Mouse (Mus musculus): Measurements from ENCODE around the gene Nkiras1.
A peak's percentile ranks its signal among the peaks of the same experiment; 100 is the strongest.
"Not testable (repeated sequence)": the region's sequence is repeated elsewhere in the genome, so short reads cannot be mapped to it uniquely, and the experiment has no call there.

Gene Nkiras1

GRCm38 (mm10) chr14:18270529-18271441 is at the start of gene Nkiras1, which contains the start of gene Rpl15:
Gene Nkiras1 (plus strand): TSS chr14:18271136.
Gene Rpl15 (minus strand): TSS chr14:18271391.
- peak; percentile 97 for DNase-seq (ENCODE audit: low read depth, low spot score)
- Histone ChIP-seq H3K27me3 (ENCODE audit: control insufficient read depth, insufficient read depth, low read length, poor library complexity, severe bottlenecking) (no peaks in the 10 kb centered on the region), H3K36me3 (ENCODE audit: control insufficient read depth, insufficient read depth, low read length, poor library complexity, severe bottlenecking) (peaks cover 3% of the 10 kb centered on the region; the same call in 1 of the 2 replicates)

- H3K27me3 ChIP-seq (ENCODE audit: control insufficient read depth, insufficient read depth, low read length, poor library complexity, severe bottlenecking) = no peaks in the 10 kb centered on the region
- DNase-seq (ENCODE audit: low read depth, low spot score) = no peak
- no peaks in the 10 kb centered on the region for H3K36me3 ChIP-seq (ENCODE audit: control insufficient read depth, insufficient read depth, low read length, poor library complexity, severe bottlenecking)
Observed at GRCm38 (mm10) chr14:18221977-18222376, 49.0 kb upstream of the Nkiras1 start.

GRCm38 (mm10) chr14:18225431-18225830 is 45.5 kb upstream of the Nkiras1 start:
- not testable (repeated sequence) for H3K36me3 ChIP-seq (ENCODE audit: control insufficient read depth, insufficient read depth, low read length, poor library complexity, severe bottlenecking); H3K27me3 ChIP-seq (ENCODE audit: control insufficient read depth, insufficient read depth, low read length, poor library complexity, severe bottlenecking); DNase-seq (ENCODE audit: low read depth, low spot score)

DNA sequence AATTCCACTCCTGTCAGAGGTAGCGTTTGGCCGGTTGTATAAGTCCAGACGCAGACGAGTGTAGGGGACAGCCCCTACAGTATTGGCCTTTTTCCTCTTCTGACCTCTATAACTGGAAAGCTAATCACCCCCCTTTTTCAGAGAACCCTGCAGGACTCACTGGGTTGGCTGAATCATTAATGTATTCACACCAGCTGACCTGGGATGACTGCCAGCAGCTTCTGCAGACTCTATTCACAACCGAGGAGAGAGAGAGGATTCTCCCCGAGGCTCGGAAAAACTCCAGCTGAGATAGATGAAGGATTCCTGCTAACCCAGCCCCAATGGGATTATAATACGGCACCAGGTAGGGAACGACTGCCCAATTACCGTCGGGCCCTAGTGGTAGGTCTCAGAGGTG is 44.8 kb upstream of the Nkiras1 start:
- H3K27me3 ChIP-seq (ENCODE audit: control insufficient read depth, insufficient read depth, low read length, poor library complexity, severe bottlenecking); DNase-seq (ENCODE audit: low read depth, low spot score); H3K36me3 ChIP-seq (ENCODE audit: control insufficient read depth, insufficient read depth, low read length, poor library complexity, severe bottlenecking): not testable (repeated sequence)

GRCm38 (mm10) chr14:18229751-18230150 is 41.2 kb upstream of the Nkiras1 start:
- DNase-seq (ENCODE audit: low read depth, low spot score); H3K36me3 ChIP-seq (ENCODE audit: control insufficient read depth, insufficient read depth, low read length, poor library complexity, severe bottlenecking); H3K27me3 ChIP-seq (ENCODE audit: control insufficient read depth, insufficient read depth, low read length, poor library complexity, severe bottlenecking): not testable (repeated sequence)

- not testable (repeated sequence) for DNase-seq (ENCODE audit: low read depth, low spot score); H3K27me3 ChIP-seq (ENCODE audit: control insufficient read depth, insufficient read depth, low read length, poor library complexity, severe bottlenecking); H3K36me3 ChIP-seq (ENCODE audit: control insufficient read depth, insufficient read depth, low read length, poor library complexity, severe bottlenecking)
Observed at GRCm38 (mm10) chr14:18231866-18232265, 39.1 kb upstream of the Nkiras1 start.

GRCm38 (mm10) chr14:18233076-18233475 is 37.9 kb upstream of the Nkiras1 start:
- no peak for DNase-seq (ENCODE audit: low read depth, low spot score)
- Histone ChIP-seq H3K36me3 (ENCODE audit: control insufficient read depth, insufficient read depth, low read length, poor library complexity, severe bottlenecking) (no peaks in the 10 kb centered on the region), H3K27me3 (ENCODE audit: control insufficient read depth, insufficient read depth, low read length, poor library complexity, severe bottlenecking) (no peaks in the 10 kb centered on the region)

DNA sequence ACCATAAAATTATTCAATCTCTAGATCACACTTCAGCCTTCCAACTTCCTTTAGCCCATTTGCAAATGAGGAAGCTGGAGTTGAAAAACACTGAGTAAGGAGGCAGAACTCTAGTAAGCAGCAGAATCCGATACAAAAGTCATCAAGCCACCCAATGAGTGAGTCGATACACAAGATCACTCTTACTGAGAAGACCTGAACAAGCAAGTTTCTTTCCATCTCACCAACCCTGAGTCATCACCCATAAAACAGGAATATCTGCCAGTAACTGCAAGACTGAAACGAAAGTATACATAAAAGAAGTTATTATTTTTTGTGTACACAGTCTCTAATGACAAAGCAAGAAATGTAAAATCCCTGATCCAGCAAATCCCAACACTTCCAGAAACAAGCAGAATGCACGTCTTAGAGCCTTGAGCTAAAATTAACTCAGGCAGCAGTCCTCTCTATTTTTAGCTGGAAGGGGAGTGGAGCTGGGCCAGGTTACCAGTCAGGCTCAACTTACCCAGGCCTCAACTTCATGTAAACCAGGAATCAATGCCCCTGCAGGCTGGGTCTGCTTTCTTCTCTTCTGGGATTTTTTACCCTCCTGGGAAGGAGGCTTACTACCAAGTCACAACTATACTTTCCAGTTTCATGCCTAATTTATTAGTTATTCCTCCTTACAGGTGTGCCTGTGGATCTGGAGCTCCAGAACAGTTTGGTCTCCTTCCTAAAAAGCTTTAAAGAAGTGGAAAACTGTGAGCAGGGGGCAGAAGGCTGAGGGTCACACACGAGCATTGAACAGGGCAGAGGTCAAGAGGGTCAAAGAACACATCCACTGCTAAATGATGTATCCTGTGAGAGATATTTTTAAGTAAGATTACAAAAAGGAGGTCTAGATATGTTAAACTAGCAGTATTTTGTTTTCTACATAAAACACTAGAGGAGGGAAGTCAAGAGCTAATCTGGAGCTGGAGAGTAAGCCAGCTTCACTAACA is 36.7 kb upstream of the Nkiras1 start:
- DNase-seq (ENCODE audit: low read depth, low spot score) = peak; percentile 33
- H3K36me3 ChIP-seq (ENCODE audit: control insufficient read depth, insufficient read depth, low read length, poor library complexity, severe bottlenecking) = no peaks in the 10 kb centered on the region

DNA sequence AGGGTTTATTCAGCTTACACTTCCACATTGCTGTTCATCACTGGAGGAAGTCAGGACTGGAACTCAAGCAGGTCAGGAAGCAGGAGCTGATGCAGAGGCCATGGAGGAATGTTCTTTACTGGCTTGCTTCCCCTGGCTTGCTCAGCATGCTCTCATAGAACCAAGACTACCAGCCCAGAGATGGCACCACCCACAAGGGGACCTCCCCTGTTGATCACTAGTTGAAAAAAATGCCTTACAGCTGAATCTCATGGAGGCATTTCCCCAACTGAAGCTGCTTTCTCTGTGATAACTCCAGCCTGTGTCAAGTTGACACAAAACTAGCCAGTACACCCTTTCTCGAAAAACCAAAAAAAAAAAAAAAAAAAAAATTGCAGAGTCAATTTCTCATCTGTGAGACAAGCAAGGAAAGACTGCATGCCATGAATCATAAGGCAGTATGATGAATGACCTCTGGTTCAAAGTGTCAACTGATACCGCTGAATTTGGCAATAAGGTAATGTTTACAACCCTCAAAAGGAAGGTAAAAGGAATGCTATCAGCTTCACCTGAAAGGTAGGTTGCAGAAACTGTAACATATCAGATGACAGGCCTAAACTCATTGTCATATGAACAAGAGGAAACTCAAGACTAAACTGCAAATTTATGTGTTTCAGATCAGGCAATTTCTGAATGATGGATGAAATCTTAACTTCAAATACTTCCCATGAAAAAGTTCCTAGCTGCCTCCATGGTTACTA is 34.3 kb upstream of the Nkiras1 start:
- H3K36me3 ChIP-seq (ENCODE audit: control insufficient read depth, insufficient read depth, low read length, poor library complexity, severe bottlenecking); DNase-seq (ENCODE audit: low read depth, low spot score); H3K27me3 ChIP-seq (ENCODE audit: control insufficient read depth, insufficient read depth, low read length, poor library complexity, severe bottlenecking): not testable (repeated sequence)

More for the DNA sequence above, 36.7 kb upstream of the Nkiras1 start:
- H3K27me3 ChIP-seq (ENCODE audit: control insufficient read depth, insufficient read depth, low read length, poor library complexity, severe bottlenecking) = no peaks in the 10 kb centered on the region

- no peak for DNase-seq (ENCODE audit: low read depth, low spot score)
- H3K27me3 ChIP-seq (ENCODE audit: control insufficient read depth, insufficient read depth, low read length, poor library complexity, severe bottlenecking) = no peaks in the 10 kb centered on the region
- no peaks in the 10 kb centered on the region for H3K36me3 ChIP-seq (ENCODE audit: control insufficient read depth, insufficient read depth, low read length, poor library complexity, severe bottlenecking)
Observed at GRCm38 (mm10) chr14:18237381-18237780, 33.6 kb upstream of the Nkiras1 start.

DNA sequence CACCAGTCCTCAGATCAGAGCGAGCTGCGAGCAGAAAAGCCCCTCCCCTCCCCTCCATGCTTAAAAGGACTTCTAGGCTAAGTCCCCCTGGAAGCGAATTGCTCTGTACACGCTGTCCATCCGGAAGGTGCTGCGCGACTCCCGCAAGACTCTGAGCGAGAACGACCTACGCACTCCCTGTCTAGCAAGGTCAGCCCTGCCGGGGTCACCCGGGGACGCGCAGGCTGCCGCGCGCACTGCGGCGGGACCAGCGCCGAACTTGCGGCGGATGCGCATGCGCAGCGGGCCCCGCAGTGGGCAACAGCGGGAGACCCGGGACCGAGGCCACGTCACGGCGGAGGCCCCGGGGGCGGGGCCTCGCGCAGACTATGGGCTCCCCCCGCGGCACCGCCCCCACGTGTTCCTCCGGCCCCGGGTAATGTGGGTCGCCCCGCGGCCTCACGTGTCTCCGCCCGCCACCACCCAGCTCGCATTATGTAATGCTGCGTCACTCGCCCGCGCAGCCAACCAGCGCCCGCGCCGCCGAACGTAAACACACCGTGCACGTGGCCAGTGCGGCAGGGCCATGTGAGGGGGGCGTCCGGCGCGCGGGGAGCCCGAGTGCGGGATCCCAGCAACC is 32.7 kb upstream of the Nkiras1 start:
- Histone ChIP-seq H3K27me3 (ENCODE audit: control insufficient read depth, insufficient read depth, low read length, poor library complexity, severe bottlenecking) (no peaks in the 10 kb centered on the region), H3K36me3 (ENCODE audit: control insufficient read depth, insufficient read depth, low read length, poor library complexity, severe bottlenecking) (no peaks in the 10 kb centered on the region)
- peak; percentile 98 for DNase-seq (ENCODE audit: low read depth, low spot score)

GRCm38 (mm10) chr14:18238750-18239731 is 31.9 kb upstream of the Nkiras1 start, which contains the start of gene Nr1d2:
Gene Nr1d2 (minus strand): TSS chr14:18239127.
- H3K36me3 ChIP-seq (ENCODE audit: control insufficient read depth, insufficient read depth, low read length, poor library complexity, severe bottlenecking) = no peaks in the 10 kb centered on the region
- DNase-seq (ENCODE audit: low read depth, low spot score) = peak; percentile 97
- H3K27me3 ChIP-seq (ENCODE audit: control insufficient read depth, insufficient read depth, low read length, poor library complexity, severe bottlenecking) = no peaks in the 10 kb centered on the region

DNA sequence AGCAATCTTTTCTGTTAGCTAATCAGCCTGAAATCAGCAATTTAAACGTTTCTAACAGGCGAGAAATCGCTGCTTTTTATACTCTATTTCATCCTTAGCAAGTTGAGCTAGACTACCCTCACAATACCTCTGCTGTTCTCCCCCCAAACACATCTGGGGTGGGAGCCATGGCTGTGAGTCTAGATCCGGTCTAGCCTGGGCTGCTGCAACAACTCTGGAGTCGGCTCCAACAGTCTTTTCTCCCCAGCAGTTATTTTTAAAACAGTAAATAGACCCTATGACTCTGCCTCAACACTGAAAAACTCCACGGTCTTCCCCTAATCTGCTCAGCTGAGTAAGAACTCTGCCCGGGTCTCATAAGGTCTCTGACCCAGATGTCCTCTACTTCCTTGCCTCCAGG is 30.8 kb upstream of the Nkiras1 start:
- Histone ChIP-seq H3K27me3 (ENCODE audit: control insufficient read depth, insufficient read depth, low read length, poor library complexity, severe bottlenecking) (no peaks in the 10 kb centered on the region), H3K36me3 (ENCODE audit: control insufficient read depth, insufficient read depth, low read length, poor library complexity, severe bottlenecking) (no peaks in the 10 kb centered on the region)
- DNase-seq (ENCODE audit: low read depth, low spot score) = no peak

Measured in splenic B cell, adult 2 months (primary cell).